Mouse (Mus musculus) v-Abl transformed pro-B cells (cell line): Measurements from ENCODE around the gene Ccdc47.
"Not testable (repeated sequence)": the region's sequence is repeated elsewhere in the genome, so short reads cannot be mapped to it uniquely, and the experiment has no call there.

ENCODE experiments used
- in situ Hi-C, 2 experiments: fragments of 400-800 bp; cut with MboI; formaldehyde crosslinking; loops; one replicate each; pipeline ENCODE4 v1.15.1; 2025; ENCODE audit not compliant: unreplicated experiment in 2 of 2

Ccdc47 gene

GRCm38 (mm10) chr11:106201337-106202122 lies 14.6 kb downstream of the Ccdc47 start:
- in situ Hi-C loops, result no loop called here

- in situ Hi-C loops, result no loop called here
Measured at GRCm38 (mm10) chr11:106200756-106201155, 15.4 kb downstream of the Ccdc47 start.

- in situ Hi-C loops, result not testable (repeated sequence)
Measured at GRCm38 (mm10) chr11:106199997-106200396, 16.1 kb downstream of the Ccdc47 start.

GRCm38 (mm10) chr11:106198277-106198676 lies 17.9 kb downstream of the Ccdc47 start:
- in situ Hi-C loops, result no loop called here

- in situ Hi-C loops, result no loop called here
Measured at GRCm38 (mm10) chr11:106195341-106195740, 20.8 kb downstream of the Ccdc47 start.

- in situ Hi-C loops, result no loop called here
Measured at GRCm38 (mm10) chr11:106194891-106195290, 21.3 kb downstream of the Ccdc47 start.

GRCm38 (mm10) chr11:106194155-106194541 lies 22.0 kb downstream of the Ccdc47 start:
- in situ Hi-C loops, result no loop called here

GRCm38 (mm10) chr11:106193371-106194154 lies 22.6 kb downstream of the Ccdc47 start:
- in situ Hi-C loops, result no loop called here

- in situ Hi-C loops, result no loop called here
Measured at GRCm38 (mm10) chr11:106192657-106193370, 23.3 kb downstream of the Ccdc47 start.

GRCm38 (mm10) chr11:106192241-106192640 lies 23.9 kb downstream of the Ccdc47 start:
- in situ Hi-C loops, result no loop called here

GRCm38 (mm10) chr11:106191716-106192115 lies 24.4 kb downstream of the Ccdc47 start:
- in situ Hi-C loops, result no loop called here

GRCm38 (mm10) chr11:106187326-106187725 lies 28.8 kb downstream of the Ccdc47 start:
- in situ Hi-C loops, result no loop called here

- in situ Hi-C loops, result no loop called here
Measured at GRCm38 (mm10) chr11:106180449-106180801, 35.7 kb downstream of the Ccdc47 start.

- in situ Hi-C loops, result no loop called here
Measured at GRCm38 (mm10) chr11:106179711-106180448, 36.3 kb downstream of the Ccdc47 start.

- in situ Hi-C loops, result no loop called here
Measured at GRCm38 (mm10) chr11:106178036-106178782, 37.9 kb downstream of the Ccdc47 start.

- in situ Hi-C loops, result no loop called here
Measured at GRCm38 (mm10) chr11:106176372-106176771, 39.8 kb downstream of the Ccdc47 start.

GRCm38 (mm10) chr11:106175081-106175480 lies 41.1 kb downstream of the Ccdc47 start:
- in situ Hi-C loops, result no loop called here

- in situ Hi-C loops, result no loop called here
Measured at GRCm38 (mm10) chr11:106174372-106174771, 41.8 kb downstream of the Ccdc47 start.

GRCm38 (mm10) chr11:106173228-106173627 lies 42.9 kb downstream of the Ccdc47 start:
- in situ Hi-C loops, result no loop called here

GRCm38 (mm10) chr11:106170807-106171206 lies 45.3 kb downstream of the Ccdc47 start:
- in situ Hi-C loops, result no loop called here
